Mouse (Mus musculus): Measurements from ENCODE around the gene Fam187a.

Fam187a gene

GRCm38 (mm10) chr11:102915380-102915779 is 30.4 kb downstream of the Fam187a start:
- no peaks in the 10 kb centered on the region for H3K27me3 ChIP-seq (ENCODE audit: control insufficient read depth, insufficient read depth, low read length, poor library complexity, severe bottlenecking)
- no peaks in the 10 kb centered on the region for H3K36me3 ChIP-seq (ENCODE audit: control insufficient read depth, insufficient read depth, low read length, poor library complexity, severe bottlenecking)
- DNase-seq (ENCODE audit: low read depth, low spot score) = no peak

GRCm38 (mm10) chr11:102918077-102918476 is 33.1 kb downstream of the Fam187a start:
- Histone ChIP-seq H3K36me3 (ENCODE audit: control insufficient read depth, insufficient read depth, low read length, poor library complexity, severe bottlenecking) (no peaks in the 10 kb centered on the region), H3K27me3 (ENCODE audit: control insufficient read depth, insufficient read depth, low read length, poor library complexity, severe bottlenecking) (no peaks in the 10 kb centered on the region)
- no peak for DNase-seq (ENCODE audit: low read depth, low spot score)

GRCm38 (mm10) chr11:102921491-102921890 is 36.5 kb downstream of the Fam187a start:
- DNase-seq (ENCODE audit: low read depth, low spot score) = no peak
- Histone ChIP-seq H3K27me3 (ENCODE audit: control insufficient read depth, insufficient read depth, low read length, poor library complexity, severe bottlenecking) (no peaks in the 10 kb centered on the region), H3K36me3 (ENCODE audit: control insufficient read depth, insufficient read depth, low read length, poor library complexity, severe bottlenecking) (no peaks in the 10 kb centered on the region)

GRCm38 (mm10) chr11:102924557-102925350 is 39.8 kb downstream of the Fam187a start, which contains the start of gene Kif18b:
Gene Kif18b, minus strand, starts transcription at chr11:102925124.
- no peaks in the 10 kb centered on the region for H3K27me3 ChIP-seq (ENCODE audit: control insufficient read depth, insufficient read depth, low read length, poor library complexity, severe bottlenecking)
- DNase-seq (ENCODE audit: low read depth, low spot score) = peak; percentile 96
- no peaks in the 10 kb centered on the region for H3K36me3 ChIP-seq (ENCODE audit: control insufficient read depth, insufficient read depth, low read length, poor library complexity, severe bottlenecking)

- DNase-seq (ENCODE audit: low read depth, low spot score) = peak; percentile 73
These were observed 40.4 kb downstream of the Fam187a start for GRCm38 (mm10) chr11:102925351-102925717.

GRCm38 (mm10) chr11:102930672-102931071 is 45.7 kb downstream of the Fam187a start:
- Histone ChIP-seq H3K36me3 (ENCODE audit: control insufficient read depth, insufficient read depth, low read length, poor library complexity, severe bottlenecking) (no peaks in the 10 kb centered on the region), H3K27me3 (ENCODE audit: control insufficient read depth, insufficient read depth, low read length, poor library complexity, severe bottlenecking) (no peaks in the 10 kb centered on the region)
- DNase-seq (ENCODE audit: low read depth, low spot score) = no peak

More at GRCm38 (mm10) chr11:102925351-102925717, 40.4 kb downstream of the Fam187a start:
- Histone ChIP-seq H3K27me3 (ENCODE audit: control insufficient read depth, insufficient read depth, low read length, poor library complexity, severe bottlenecking) (no peaks in the 10 kb centered on the region), H3K36me3 (ENCODE audit: control insufficient read depth, insufficient read depth, low read length, poor library complexity, severe bottlenecking) (no peaks in the 10 kb centered on the region)

- H3K36me3 ChIP-seq (ENCODE audit: control insufficient read depth, insufficient read depth, low read length, poor library complexity, severe bottlenecking) = no peaks in the 10 kb centered on the region
These were observed 51.3 kb downstream of the Fam187a start for GRCm38 (mm10) chr11:102936272-102936671.

More at GRCm38 (mm10) chr11:102936272-102936671, 51.3 kb downstream of the Fam187a start:
- H3K27me3 ChIP-seq (ENCODE audit: control insufficient read depth, insufficient read depth, low read length, poor library complexity, severe bottlenecking) = no peaks in the 10 kb centered on the region
- no peak for DNase-seq (ENCODE audit: low read depth, low spot score)

Measured in splenic B cell, adult 2 months (primary cell).